Mouse (Mus musculus) embryonic facial prominence, embryonic 15.5 days (tissue): ENCODE measurements around the gene Tmem132b. TPM values are rescaled to one million over a fixed set of nuclear protein-coding genes. Genes with fewer than 3 reads are reported as not detected.

Experiments used
- ATAC-seq: fragments of 200-750 bp; cut with Nextera tagmentation; 2 replicates; pipeline ENCODE4 v1.8.0; 2017; ENCODE audit warnings: low read depth, moderate TSS enrichment; ENCODE audit not compliant: insufficient number of reproducible peaks, low FRiP score, low TSS enrichment
- H3K27ac ChIP-seq: fragments of 300-500 bp; sonication (generic); replicated peaks from 2 replicates; pipeline ENCODE4 v1.5.1; 2015; ENCODE audit warnings: mild to moderate bottlenecking, inconsistent platforms
- H3K27me3 ChIP-seq: fragments of 300-500 bp; sonication (generic); 2 replicates; pipeline ENCODE4 v1.6.1; 2015; ENCODE audit warnings: inconsistent platforms
- H3K36me3 ChIP-seq: fragments of 300-500 bp; sonication (generic); 2 replicates; pipeline ENCODE4 v1.6.1; 2015; ENCODE audit warnings: mild to moderate bottlenecking, inconsistent platforms
- H3K4me1 ChIP-seq: fragments of 300-500 bp; sonication (generic); 2 replicates; pipeline ENCODE4 v1.6.1; 2015; ENCODE audit warnings: inconsistent platforms
- H3K4me2 ChIP-seq: fragments of 300-500 bp; sonication (generic); replicated peaks from 2 replicates; pipeline ENCODE4 v1.6.1; 2015; ENCODE audit warnings: mild to moderate bottlenecking, inconsistent platforms
- H3K4me3 ChIP-seq: fragments of 300-500 bp; sonication (generic); replicated peaks from 2 replicates; pipeline ENCODE4 v1.5.1; 2015; ENCODE audit warnings: mild to moderate bottlenecking, inconsistent platforms
- H3K9ac ChIP-seq: fragments of 300-500 bp; sonication (generic); 2 replicates; pipeline ENCODE4 v1.6.1; 2015; ENCODE audit warnings: inconsistent platforms
- H3K9me3 ChIP-seq: fragments of 300-500 bp; sonication (generic); replicated peaks from 2 replicates; pipeline ENCODE4 v1.6.1; 2016; ENCODE audit warnings: inconsistent platforms
- WGBS: fragments of 180-500 bp; shearing (Covaris S2); methylation state at CpG from one replicate; pipeline ENCODE4 v1.1.7; 2015; 5-methylcytosine and 5-hydroxymethylcytosine counted together
- polyA plus RNA-seq: library from polyadenylated mRNA; unstranded; fragments of >200 nt; fragmentation: Nextera tagmentation; extraction: Ambion mirVana; gene quantifications from 2 replicates; pipeline ENCODE4 v1.2.1, GENCODE M21; 2015

The Tmem132b gene
- polyA plus RNA-seq, 1 experiment from 2014 or later = 0.15 TPM

DNA sequence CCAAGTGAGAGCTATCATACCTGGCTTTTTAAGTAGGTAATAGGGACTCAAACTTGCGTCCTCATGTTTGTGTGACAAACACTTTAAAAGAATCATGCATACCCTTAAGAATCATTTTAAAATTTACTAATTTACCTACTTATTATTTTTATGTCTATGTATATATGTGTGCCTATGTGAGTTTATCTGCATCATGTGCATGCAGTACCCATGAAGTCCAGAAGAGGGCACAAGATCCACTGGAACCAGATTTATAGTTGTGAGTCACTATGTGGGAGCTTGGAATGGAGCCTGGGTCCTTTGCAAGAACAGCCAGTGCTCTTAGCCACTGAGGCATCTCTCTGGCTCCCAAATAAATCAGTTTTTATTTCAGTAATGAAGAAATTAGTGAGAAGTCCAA lies 85.5 kb downstream of the Tmem132b start:
- no peak overlapping the region for H3K4me3 ChIP-seq
- no peaks in the 10 kb centered on the region for H3K4me1 ChIP-seq
- no peak overlapping the region for H3K9ac ChIP-seq
- H3K27me3 ChIP-seq = no peaks in the 10 kb centered on the region
- H3K36me3 ChIP-seq = no peaks in the 10 kb centered on the region
- H3K27ac ChIP-seq = no peak overlapping the region
- ATAC-seq = no peak
- 98% methylated on average over 1 of the region's 1 CpGs for WGBS
- H3K4me2 ChIP-seq = no peak overlapping the region
- no peaks in the 10 kb centered on the region; the same call in 1 of the 2 replicates for H3K9me3 ChIP-seq

DNA sequence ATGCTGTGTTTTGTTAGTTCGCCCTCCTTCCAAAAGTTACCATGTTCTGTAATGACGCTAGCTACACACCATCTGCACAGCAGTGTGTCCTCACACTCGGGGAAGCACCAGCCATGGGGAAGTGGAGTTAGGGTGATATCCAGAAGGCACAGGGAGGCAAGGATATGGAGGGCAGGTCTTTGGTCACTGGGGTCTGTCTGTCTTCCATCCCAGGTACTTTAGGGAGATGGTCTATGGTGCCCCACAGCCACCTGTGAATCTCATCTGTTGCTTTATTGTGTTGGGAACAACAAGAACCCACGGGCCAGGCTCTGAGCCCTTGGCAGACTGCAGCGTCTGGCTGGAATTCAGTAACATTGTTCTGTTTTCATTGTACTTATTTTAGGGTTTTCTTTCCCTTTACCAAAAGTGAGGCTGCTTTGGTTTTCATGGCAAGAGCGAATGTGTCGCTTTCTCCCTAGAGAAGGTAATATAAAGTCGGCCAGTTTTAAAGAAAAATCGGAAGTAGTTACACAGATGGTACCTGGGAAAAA lies 96.3 kb downstream of the Tmem132b start:
- Histone ChIP-seq H3K27ac (no peak overlapping the region), H3K4me1 (no peaks in the 10 kb centered on the region), H3K9me3 (no peaks in the 10 kb centered on the region), H3K4me2 (no peak overlapping the region), H3K4me3 (no peak overlapping the region), H3K36me3 (no peaks in the 10 kb centered on the region), H3K9ac (no peak overlapping the region), H3K27me3 (no peaks in the 10 kb centered on the region)
- 87% methylated on average over 9 of the region's 9 CpGs for WGBS
- no peak for ATAC-seq

DNA sequence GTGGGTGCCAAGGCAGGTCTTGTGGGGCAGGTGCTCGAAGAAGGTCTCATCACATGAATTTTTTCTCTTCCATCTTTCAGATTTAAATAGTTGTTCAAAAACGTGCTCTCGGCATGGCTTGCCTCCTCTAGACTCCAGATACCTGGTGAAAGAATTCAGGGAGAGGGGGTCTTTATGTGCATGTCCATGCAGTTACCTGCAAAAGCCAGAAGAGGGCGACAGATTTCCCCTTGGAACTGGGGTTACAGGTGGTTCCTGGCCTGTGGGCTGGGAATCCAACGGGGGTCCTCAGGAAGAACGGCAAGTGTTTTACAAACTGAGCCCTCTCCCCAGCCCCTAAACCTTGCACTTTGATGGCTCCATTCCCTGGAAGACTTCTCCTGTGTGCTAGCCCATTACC lies 103.1 kb downstream of the Tmem132b start:
- H3K4me2 ChIP-seq = no peak overlapping the region
- no peaks in the 10 kb centered on the region for H3K4me1 ChIP-seq
- H3K9me3 ChIP-seq = no peaks in the 10 kb centered on the region
- WGBS = 79% methylated on average over 6 of the region's 6 CpGs
- H3K36me3 ChIP-seq = no peaks in the 10 kb centered on the region
- H3K9ac ChIP-seq = no peak overlapping the region
- H3K27me3 ChIP-seq = no peaks in the 10 kb centered on the region
- no peak overlapping the region for H3K27ac ChIP-seq
- no peak for ATAC-seq
- no peak overlapping the region for H3K4me3 ChIP-seq

DNA sequence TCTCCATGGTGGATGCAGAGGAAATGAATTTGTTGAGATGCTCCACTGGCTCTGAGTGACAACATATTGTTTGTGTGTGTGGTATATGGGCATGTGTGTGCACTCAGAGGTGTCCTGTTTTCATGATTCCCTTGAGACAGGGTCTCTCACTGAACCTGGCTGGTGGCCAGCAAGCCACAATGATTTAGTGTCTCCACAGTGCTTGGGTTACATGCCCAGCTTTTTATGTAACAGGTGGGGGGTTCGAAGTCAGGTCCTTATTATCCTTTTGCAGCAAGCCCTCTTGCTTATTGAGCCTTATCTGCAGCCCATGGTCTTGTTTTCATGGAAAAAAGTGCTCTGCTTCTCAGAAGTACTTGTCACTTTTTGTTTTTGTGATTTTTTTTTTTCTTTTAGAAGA lies 109.4 kb downstream of the Tmem132b start:
- Histone ChIP-seq H3K9ac (no peak overlapping the region), H3K4me1 (no peaks in the 10 kb centered on the region), H3K4me3 (no peak overlapping the region), H3K27me3 (no peaks in the 10 kb centered on the region), H3K4me2 (no peak overlapping the region), H3K9me3 (0 out of 2 replicates have a peak, but pooled peaks cover 4% of the 10 kb centered on the region), H3K36me3 (no peaks in the 10 kb centered on the region), H3K27ac (no peak overlapping the region)
- 70% methylated on average over 1 of the region's 1 CpGs for WGBS
- no peak for ATAC-seq

DNA sequence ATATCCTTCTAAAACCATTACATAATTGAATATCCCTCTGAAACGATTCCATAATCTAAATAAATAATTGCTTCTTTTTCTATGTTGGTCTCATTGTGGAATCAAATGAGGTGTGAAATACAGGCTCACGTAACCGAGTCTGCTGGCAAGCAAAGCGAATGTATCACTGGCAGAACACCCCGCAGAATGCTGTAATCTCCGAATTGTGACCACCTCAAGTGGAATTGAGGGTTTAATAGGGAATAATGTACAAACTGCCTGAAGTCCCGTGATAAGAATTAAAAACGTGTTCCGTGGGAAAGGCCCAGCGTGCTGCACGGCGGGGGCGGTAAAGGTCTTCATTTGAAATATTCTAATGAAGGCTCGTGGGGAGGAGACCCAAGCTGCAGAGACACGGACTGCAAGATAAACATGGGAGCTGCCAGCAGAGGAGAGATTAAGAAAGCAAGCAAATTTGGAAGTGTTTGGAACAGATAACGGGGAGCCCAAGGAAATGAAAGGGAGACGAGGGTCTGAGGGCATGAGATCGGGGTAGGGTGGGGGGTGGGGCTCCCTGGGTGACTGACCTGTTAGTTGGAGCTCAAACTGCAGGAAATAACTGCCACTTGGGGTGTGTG lies 110.1 kb downstream of the Tmem132b start:
- WGBS = 77% methylated on average over 18 of the region's 18 CpGs

DNA sequence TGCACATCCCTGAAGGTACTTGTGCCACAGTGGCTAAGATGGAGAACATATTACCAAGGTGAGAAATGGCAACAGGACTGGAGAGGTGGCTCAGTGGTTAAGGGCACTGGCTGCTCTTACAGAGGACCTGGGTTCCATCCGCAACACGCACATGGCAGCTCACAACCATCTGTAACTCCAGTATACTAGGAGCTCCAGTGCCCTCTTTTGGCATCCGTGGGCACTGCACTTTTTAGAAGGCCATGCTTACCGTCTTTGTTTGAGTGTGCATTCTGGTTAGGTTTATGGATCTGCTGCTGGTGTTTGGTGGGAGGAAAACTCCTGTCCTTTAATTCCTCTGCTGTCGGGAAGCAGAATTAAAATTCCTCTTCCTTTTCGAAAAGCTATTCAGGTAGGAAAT lies 116.7 kb downstream of the Tmem132b start:
- H3K27ac ChIP-seq = no peak overlapping the region
- H3K9me3 ChIP-seq = 0 out of 2 replicates have a peak, but pooled peaks cover 4% of the 10 kb centered on the region
- H3K4me3 ChIP-seq = no peak overlapping the region
- no peaks in the 10 kb centered on the region for H3K4me1 ChIP-seq
- H3K9ac ChIP-seq = no peak overlapping the region
- no peak for ATAC-seq
- WGBS = 91% methylated on average over 6 of the region's 6 CpGs
- no peaks in the 10 kb centered on the region for H3K36me3 ChIP-seq
- no peak overlapping the region for H3K4me2 ChIP-seq
- no peaks in the 10 kb centered on the region for H3K27me3 ChIP-seq

More for the DNA sequence above, 110.1 kb downstream of the Tmem132b start:
- H3K4me1 ChIP-seq = no peaks in the 10 kb centered on the region
- no peak overlapping the region for H3K4me3 ChIP-seq
- no peaks in the 10 kb centered on the region for H3K36me3 ChIP-seq
- H3K9me3 ChIP-seq = 0 out of 2 replicates have a peak, but pooled peaks cover 4% of the 10 kb centered on the region
- ATAC-seq = no peak
- no peaks in the 10 kb centered on the region for H3K27me3 ChIP-seq
- H3K27ac ChIP-seq = no peak overlapping the region
- no peak overlapping the region for H3K9ac ChIP-seq
- H3K4me2 ChIP-seq = no peak overlapping the region

DNA sequence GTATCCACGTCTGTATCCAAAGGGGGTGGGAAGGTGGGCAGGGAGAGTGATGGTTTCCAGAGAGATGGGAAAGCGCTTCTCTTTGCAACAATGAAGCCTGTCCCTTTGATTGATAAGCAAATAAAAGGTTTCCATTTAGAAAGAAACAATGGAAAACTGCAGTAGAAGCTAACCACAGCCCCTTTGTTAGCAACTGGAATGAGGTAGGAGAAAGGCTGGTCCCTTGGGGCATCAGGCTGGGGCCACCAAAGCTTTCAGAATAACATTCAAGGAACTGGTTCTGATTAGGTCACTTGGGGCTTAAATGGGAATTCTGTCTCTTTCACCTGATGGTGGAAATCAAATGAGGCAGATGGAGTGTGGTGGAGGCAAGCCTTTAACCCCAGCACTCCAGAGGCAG lies 118.4 kb downstream of the Tmem132b start:
- Histone ChIP-seq H3K4me2 (no peak overlapping the region), H3K27ac (no peak overlapping the region), H3K36me3 (no peaks in the 10 kb centered on the region), H3K4me3 (no peak overlapping the region), H3K4me1 (no peaks in the 10 kb centered on the region), H3K9me3 (0 out of 2 replicates have a peak, but pooled peaks cover 1% of the 10 kb centered on the region), H3K27me3 (no peaks in the 10 kb centered on the region), H3K9ac (no peak overlapping the region)
- no peak for ATAC-seq
- WGBS = 51% methylated on average over 2 of the region's 2 CpGs

DNA sequence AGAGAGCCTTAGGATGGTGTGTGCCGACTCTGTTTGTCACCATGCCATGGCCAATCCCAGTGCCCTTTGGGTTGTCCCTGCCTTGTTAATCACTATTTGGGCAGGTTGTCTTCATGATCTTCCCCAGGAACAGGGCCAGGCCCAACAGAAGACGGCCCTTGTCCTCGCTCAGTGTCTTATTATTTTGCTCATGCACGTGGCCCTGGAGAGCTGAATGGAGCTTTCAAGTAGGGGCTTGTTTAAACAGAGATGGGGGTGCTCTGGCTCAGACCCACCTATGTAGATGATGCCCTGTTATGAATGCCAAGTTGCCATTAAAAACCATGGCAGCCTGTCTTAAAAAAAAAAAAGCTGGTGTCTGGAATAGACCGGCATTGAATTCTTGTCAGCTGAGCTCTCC lies 126.5 kb downstream of the Tmem132b start:
- no peak overlapping the region for H3K4me3 ChIP-seq

DNA sequence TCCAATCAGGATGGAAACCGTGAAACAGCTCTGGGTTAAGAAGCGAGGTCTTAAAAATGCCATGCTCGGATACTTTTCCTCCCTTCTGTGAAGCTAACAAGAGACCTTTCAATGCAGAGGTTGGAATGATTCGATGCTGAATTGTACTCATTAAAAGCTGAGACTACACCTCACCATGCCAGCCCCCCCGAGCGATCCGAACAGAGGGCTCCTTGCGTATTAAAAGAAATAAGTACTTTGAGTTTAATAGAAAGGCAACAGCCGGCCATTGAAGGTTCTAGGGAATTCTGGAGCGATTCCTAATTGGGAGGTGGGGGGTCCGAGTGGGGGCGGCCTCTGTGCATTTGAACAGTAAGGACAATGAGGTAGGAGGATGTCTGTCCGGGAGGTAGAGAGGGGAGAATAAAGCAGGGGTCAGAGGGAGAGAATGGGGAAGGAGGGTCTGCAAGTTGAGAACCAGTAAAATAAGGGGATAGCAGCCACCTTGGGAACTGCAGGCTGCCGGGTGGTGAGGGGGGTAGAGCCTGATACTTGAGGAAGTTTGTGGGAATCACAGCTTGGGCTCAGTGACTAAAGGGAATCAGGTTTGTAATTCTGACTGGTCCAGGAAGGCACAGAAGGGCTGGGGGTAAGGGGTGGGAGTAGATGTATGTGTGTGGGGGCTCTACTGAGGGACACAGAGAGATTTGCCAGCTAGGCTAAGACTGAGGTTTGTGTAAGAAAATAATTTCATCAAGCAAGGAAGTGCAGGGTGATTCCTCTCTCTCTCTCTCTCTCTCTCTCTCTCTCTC lies 127.6 kb downstream of the Tmem132b start:
- 46% methylated on average over 14 of the region's 14 CpGs for WGBS

More for the DNA sequence above, 126.5 kb downstream of the Tmem132b start:
- H3K9ac ChIP-seq = no peak overlapping the region
- H3K9me3 ChIP-seq = no peaks in the 10 kb centered on the region
- no peak for ATAC-seq
- 67% methylated on average over 5 of the region's 5 CpGs for WGBS
- no peaks in the 10 kb centered on the region for H3K27me3 ChIP-seq
- H3K4me1 ChIP-seq = no peaks in the 10 kb centered on the region
- H3K27ac ChIP-seq = no peak overlapping the region
- H3K36me3 ChIP-seq = no peaks in the 10 kb centered on the region
- H3K4me2 ChIP-seq = no peak overlapping the region

DNA sequence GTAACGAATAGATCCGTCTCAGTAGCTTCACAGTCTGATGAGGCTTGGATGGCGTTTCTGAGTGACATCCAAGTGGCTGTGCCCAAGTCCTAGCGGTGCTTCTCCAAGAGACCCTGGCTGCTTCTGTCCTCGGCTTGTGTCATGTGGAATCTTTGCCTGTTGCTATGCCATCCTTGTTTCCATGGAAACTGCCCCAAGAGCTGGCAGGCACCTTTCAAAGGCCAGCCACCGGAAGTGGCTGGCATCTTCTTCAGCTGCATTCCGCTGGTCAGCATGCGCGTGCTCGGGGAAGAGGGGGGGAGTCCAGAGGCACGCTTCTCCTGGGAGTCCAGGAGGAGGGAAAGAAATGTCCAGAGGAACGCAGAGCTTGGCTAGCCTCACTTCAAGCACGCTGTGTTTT lies 144.0 kb downstream of the Tmem132b start:
- ATAC-seq = no peak
- H3K4me1 ChIP-seq = no peaks in the 10 kb centered on the region
- H3K4me2 ChIP-seq = no peak overlapping the region
- no peak overlapping the region for H3K27ac ChIP-seq
- no peak overlapping the region for H3K4me3 ChIP-seq
- no peaks in the 10 kb centered on the region for H3K27me3 ChIP-seq
- WGBS = 37% methylated on average over 13 of the region's 13 CpGs
- no peaks in the 10 kb centered on the region for H3K36me3 ChIP-seq
- no peaks in the 10 kb centered on the region for H3K9me3 ChIP-seq
- H3K9ac ChIP-seq = no peak overlapping the region

More for the DNA sequence above, 127.6 kb downstream of the Tmem132b start:
- Histone ChIP-seq H3K4me3 (no peak overlapping the region), H3K4me2 (no peak overlapping the region), H3K27ac (no peak overlapping the region), H3K9ac (no peak overlapping the region), H3K27me3 (no peaks in the 10 kb centered on the region), H3K36me3 (no peaks in the 10 kb centered on the region), H3K4me1 (no peaks in the 10 kb centered on the region), H3K9me3 (no peaks in the 10 kb centered on the region)
- no peak for ATAC-seq

DNA sequence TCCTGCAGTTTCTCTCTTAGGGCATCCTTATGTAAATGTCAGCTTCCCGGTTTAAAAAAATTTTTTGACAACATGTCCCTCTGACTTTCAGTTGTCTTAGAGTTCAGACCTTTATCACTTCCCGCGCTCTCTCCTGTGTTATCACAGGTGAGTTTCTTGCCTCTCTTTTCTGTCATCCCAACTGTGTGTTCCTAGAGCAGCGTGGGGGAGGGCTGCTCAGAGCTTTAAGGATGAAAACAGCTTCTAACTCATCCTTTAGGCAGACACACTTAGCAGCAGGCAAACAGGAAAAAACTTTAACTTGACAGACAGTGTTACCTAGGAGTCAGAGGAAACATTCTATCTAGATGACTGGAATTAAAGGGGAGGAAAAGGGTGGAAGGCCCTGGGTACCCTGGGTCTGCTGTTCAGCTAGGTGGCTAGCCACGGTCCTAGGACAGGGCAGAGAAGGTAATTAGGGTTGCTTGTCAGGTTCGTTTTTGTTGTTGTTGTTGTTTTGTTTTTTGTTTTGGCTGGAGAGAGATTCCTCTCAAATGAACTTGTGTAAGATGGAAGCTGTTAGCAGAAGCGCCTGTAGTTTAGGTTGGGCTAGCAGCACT lies 144.6 kb downstream of the Tmem132b start:
- 58% methylated on average over 7 of the region's 7 CpGs for WGBS
- Histone ChIP-seq H3K4me3 (no peak overlapping the region), H3K27ac (no peak overlapping the region), H3K4me1 (no peaks in the 10 kb centered on the region), H3K27me3 (no peaks in the 10 kb centered on the region), H3K4me2 (no peak overlapping the region), H3K9me3 (no peaks in the 10 kb centered on the region), H3K9ac (no peak overlapping the region), H3K36me3 (no peaks in the 10 kb centered on the region)
- ATAC-seq = no peak
